Mouse (Mus musculus) limb, embryonic 14.5 days (tissue): ENCODE measurements around the gene Srsf2. TPM values are rescaled to one million over a fixed set of nuclear protein-coding genes. Genes with fewer than 3 reads are reported as not detected.

Experiments used
- ATAC-seq: fragments of 200-750 bp; cut with Nextera tagmentation; 2 replicates; pipeline ENCODE4 v1.8.0; 2017; ENCODE audit warnings: low read depth, moderate number of reproducible peaks, moderate TSS enrichment; ENCODE audit not compliant: low FRiP score
- DNase-seq: peaks from one replicate; pipeline ENCODE4 v3.0.0-alpha.2; 2015; ENCODE audit warnings: low spot score
- H3K27ac ChIP-seq: fragments of 300-500 bp; sonication (generic); replicated peaks from 2 replicates; pipeline ENCODE4 v1.5.1; 2014; ENCODE audit warnings: low read depth, mild to moderate bottlenecking, low read length, moderate library complexity, mixed read lengths
- H3K27me3 ChIP-seq: fragments of 300-500 bp; sonication (generic); 2 replicates; pipeline ENCODE4 v1.6.1; 2014; ENCODE audit warnings: low read length, mixed read lengths; ENCODE audit not compliant: control insufficient read depth, insufficient read depth
- H3K36me3 ChIP-seq: fragments of 300-500 bp; sonication (generic); 2 replicates; pipeline ENCODE4 v1.6.1; 2014; ENCODE audit warnings: mild to moderate bottlenecking, low read length, moderate library complexity, mixed read lengths; ENCODE audit not compliant: control insufficient read depth, insufficient read depth
- H3K4me1 ChIP-seq: fragments of 300-500 bp; sonication (generic); 2 replicates; pipeline ENCODE4 v1.6.1; 2014; ENCODE audit warnings: antibody characterized with exemption, low read length, mixed read lengths; ENCODE audit not compliant: control insufficient read depth, insufficient read depth
- H3K4me2 ChIP-seq: fragments of 300-500 bp; sonication (generic); replicated peaks from 2 replicates; pipeline ENCODE4 v1.6.1; 2014; ENCODE audit warnings: low read depth, mild to moderate bottlenecking, low read length, moderate library complexity; ENCODE audit not compliant: severe bottlenecking
- H3K4me3 ChIP-seq: fragments of 300-500 bp; sonication (generic); replicated peaks from 2 replicates; pipeline ENCODE4 v1.5.1; 2014; ENCODE audit warnings: low read length
- H3K9ac ChIP-seq: fragments of 300-500 bp; sonication (generic); 2 replicates; pipeline ENCODE4 v1.6.1; 2014; ENCODE audit warnings: mild to moderate bottlenecking, low read depth, low read length, moderate library complexity; ENCODE audit not compliant: severe bottlenecking
- H3K9me3 ChIP-seq: fragments of 300-500 bp; sonication (generic); 2 replicates; pipeline ENCODE4 v1.6.1; 2016; ENCODE audit warnings: low read length; ENCODE audit not compliant: control insufficient read depth
- POLR2A ChIP-seq: fragments of 200-500 bp; IDR thresholded peaks from 2 replicates; pipeline ENCODE4 v1.8.0; 2012; ENCODE audit warnings: inconsistent platforms, mild to moderate bottlenecking, moderate library complexity, borderline replicate concordance; ENCODE audit not compliant: insufficient read depth, insufficient read length; ENCODE audit errors: extremely low read depth
- WGBS: fragments of 180-500 bp; shearing (Covaris S2); extraction: QIAGEN DNeasy Blood & Tissue Kit; methylation state at CpG from one replicate; pipeline ENCODE4 v1.1.7; 2014; 5-methylcytosine and 5-hydroxymethylcytosine counted together
- polyA plus RNA-seq, 2 experiments: library from polyadenylated mRNA; depleted of rRNA in 1 of 2; stranded (reverse) in 1 of 2; unstranded in 1 of 2; fragments of >200 nt; fragmentation: Nextera tagmentation in 1 of 2; extraction: Ambion mirVana in 1 of 2; gene quantifications; 2 replicates each; pipeline versions ENCODE4 v1.2.1 to v1.2.3; 2012 to 2014

Gene Srsf2
- polyA plus RNA-seq, 2 experiments: 776 to 791 TPM

- WGBS: 1% methylated on average over 32 of the region's 36 CpGs
- Histone ChIP-seq H3K9me3 (no peaks in the 10 kb centered on the region), H3K27ac (peak overlapping the region; percentile 97), H3K27me3 (no peaks in the 10 kb centered on the region), H3K4me2 (peak overlapping the region; percentile 76), H3K4me3 (peak overlapping the region; percentile 100), H3K9ac (peak overlapping the region; percentile 95), H3K4me1 (peaks cover 12% of the 10 kb centered on the region), H3K36me3 (peaks cover 40% of the 10 kb centered on the region)
- ATAC-seq (peak; percentile 90), DNase-seq (peak; percentile 97)
- no peak for TF ChIP-seq POLR2A
These were observed 626 bp upstream of the Srsf2 start for GRCm38 (mm10) chr11:116853512-116853928.

GRCm38 (mm10) chr11:116852291-116852890, 503 bp downstream of the Srsf2 start, which contains the start of gene Mfsd11:
Gene Mfsd11 (plus strand): TSS chr11:116852440.
- under 1% methylated on average over 66 of the region's 91 CpGs for WGBS
- H3K36me3 ChIP-seq: peaks cover 51% of the 10 kb centered on the region

DNA sequence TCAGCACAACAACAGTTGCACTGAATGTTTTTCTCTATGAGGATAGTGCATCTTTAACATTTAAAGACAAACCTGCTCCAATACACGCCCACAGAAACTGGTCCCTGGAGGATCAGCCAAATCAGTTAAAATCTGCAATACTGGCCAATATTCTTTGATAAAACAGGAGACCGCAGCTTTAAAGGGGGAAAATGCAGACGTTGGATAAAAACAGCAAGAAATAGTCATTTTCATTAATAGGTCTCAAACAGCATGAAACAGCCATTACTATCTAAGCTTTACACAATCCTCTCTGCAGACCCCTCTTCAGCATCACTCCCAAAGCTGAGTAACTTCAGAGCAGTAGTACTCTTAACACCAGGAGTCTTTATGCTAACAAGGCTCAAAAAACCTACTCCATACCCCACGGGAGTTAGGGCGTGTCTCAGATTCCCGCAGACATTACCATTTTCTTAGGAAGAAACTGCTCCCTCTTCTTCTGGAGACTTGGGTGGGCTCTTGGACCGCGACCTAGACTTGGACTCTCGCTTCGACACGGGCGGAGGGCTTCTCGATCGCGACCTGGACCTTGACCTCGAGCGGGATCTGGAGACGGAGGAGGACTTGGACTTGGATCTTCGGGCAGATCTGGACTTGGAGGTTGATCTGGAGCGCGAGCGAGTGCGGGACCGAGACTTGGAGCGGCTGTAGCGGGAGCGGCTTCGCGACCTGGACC, 1.2 kb downstream of the Srsf2 start:
- H3K4me3 ChIP-seq: peak overlapping the region; percentile 100
- peak overlapping the region; percentile 95 for H3K9ac ChIP-seq
- H3K27ac ChIP-seq: peak overlapping the region; percentile 97
- no peak for TF ChIP-seq POLR2A
- peaks cover 12% of the 10 kb centered on the region for H3K4me1 ChIP-seq
- DNase-seq: no peak
- no peak for ATAC-seq
- peak overlapping the region; percentile 76 for H3K4me2 ChIP-seq
- no peaks in the 10 kb centered on the region for H3K9me3 ChIP-seq
- under 1% methylated on average over 23 of the region's 29 CpGs for WGBS
- H3K36me3 ChIP-seq: peaks cover 53% of the 10 kb centered on the region
- no peaks in the 10 kb centered on the region for H3K27me3 ChIP-seq

More at GRCm38 (mm10) chr11:116852291-116852890, 503 bp downstream of the Srsf2 start, which contains the start of gene Mfsd11:
- ATAC-seq (peak; percentile 25; the same call in 1 of the 2 replicates), DNase-seq (peak; percentile 70)
- Histone ChIP-seq H3K4me3 (peak within 1 kb of the TSS; percentile 100), H3K27ac (peak within 1 kb of the TSS; percentile 97), H3K27me3 (no peaks in the 10 kb centered on the region), H3K9ac (peak within 1 kb of the TSS; percentile 95), H3K9me3 (no peaks in the 10 kb centered on the region), H3K4me2 (peak within 1 kb of the TSS; percentile 76), H3K4me1 (peaks cover 12% of the 10 kb centered on the region)
- no peak for TF ChIP-seq POLR2A

DNA sequence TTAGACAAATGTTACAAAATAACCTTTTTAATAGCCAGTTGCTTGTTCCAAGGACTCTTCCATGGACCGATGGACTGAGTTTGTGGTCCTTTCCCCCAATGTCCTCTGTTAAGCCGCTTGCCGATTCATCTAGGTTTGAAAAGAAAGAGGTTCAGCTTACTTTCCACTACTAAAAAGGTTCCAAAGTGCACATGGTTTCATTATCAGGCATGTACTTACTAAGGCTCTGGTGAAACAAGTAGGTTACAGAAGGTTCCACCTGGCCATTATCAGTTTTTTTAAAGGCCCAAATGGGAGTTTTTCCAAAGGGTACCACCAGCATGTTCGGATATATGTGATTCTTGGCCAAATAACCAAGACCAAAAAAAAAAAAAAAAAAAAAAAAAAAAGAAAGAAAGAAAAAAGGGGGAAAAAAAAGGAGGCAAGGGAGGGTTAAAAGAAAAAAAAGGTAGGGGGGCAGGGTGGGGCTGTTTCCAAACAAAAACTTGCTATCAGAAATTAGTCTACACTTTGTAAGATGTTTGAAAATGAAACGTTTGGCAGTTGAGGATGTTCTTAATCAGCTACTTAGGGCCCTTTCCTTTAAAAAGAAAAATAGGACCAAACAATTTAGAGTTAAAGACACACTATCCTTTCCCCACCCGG, 1.9 kb downstream of the Srsf2 start:
- Histone ChIP-seq H3K27me3 (no peaks in the 10 kb centered on the region), H3K4me2 (peak overlapping the region; percentile 76), H3K9ac (peak overlapping the region; percentile 95), H3K27ac (no peak overlapping the region), H3K4me3 (peak overlapping the region; percentile 100), H3K9me3 (no peaks in the 10 kb centered on the region), H3K36me3 (peaks cover 57% of the 10 kb centered on the region), H3K4me1 (peaks cover 12% of the 10 kb centered on the region)
- DNase-seq (no peak), ATAC-seq (no peak)
- 38% methylated on average over 6 of the region's 6 CpGs for WGBS
- TF ChIP-seq POLR2A: no peak

DNA sequence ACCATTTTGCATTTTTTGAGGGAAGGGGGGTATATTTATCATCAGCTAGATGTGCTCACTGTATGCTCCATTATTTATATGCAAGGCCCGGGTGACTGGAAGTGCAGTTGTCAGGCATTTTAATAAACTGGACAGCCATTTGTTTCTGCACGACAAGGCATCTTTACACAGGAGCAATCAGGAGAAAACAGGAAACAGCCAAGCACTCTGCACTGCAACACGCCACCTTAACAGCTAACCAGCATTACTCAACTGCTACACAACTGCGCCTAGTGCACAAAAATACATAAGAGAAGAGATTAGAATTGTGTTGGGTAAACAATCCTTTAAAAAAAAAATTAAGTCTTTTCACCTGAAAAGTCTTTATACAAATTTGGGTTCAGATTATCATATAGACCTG, 2.8 kb downstream of the Srsf2 start:
- DNase-seq: no peak
- Histone ChIP-seq H3K27ac (no peak overlapping the region), H3K9me3 (no peaks in the 10 kb centered on the region), H3K4me3 (peak overlapping the region; percentile 100), H3K4me1 (peaks cover 12% of the 10 kb centered on the region), H3K9ac (peak overlapping the region; percentile 95; the same call in 1 of the 2 replicates), H3K36me3 (peaks cover 57% of the 10 kb centered on the region), H3K4me2 (peak overlapping the region; percentile 76), H3K27me3 (no peaks in the 10 kb centered on the region)
- no peak for ATAC-seq
- 62% methylated on average over 4 of the region's 4 CpGs for WGBS
- TF ChIP-seq POLR2A: no peak
